Mouse (Mus musculus) brain, embryonic 14.5 days (tissue): ENCODE data around the gene Abtb1. TPM values are rescaled to one million over a fixed set of nuclear protein-coding genes. Genes with fewer than 3 reads are reported as not detected.

Experiments used
- DNase-seq: peaks from one replicate; pipeline ENCODE4 v3.0.0-alpha.2; 2011; ENCODE audit warnings: low read depth
- CTCF ChIP-seq: fragments of 200-500 bp; IDR thresholded peaks from 2 replicates; pipeline ENCODE4 v1.5.1; 2012; ENCODE audit warnings: inconsistent platforms, mild to moderate bottlenecking, moderate library complexity, borderline replicate concordance; ENCODE audit not compliant: insufficient read depth, insufficient read length; ENCODE audit errors: extremely low read depth
- POLR2A ChIP-seq: fragments of 200-500 bp; IDR thresholded peaks from 2 replicates; pipeline ENCODE4 v1.6.1; 2012; ENCODE audit warnings: mild to moderate bottlenecking, inconsistent platforms, borderline replicate concordance; ENCODE audit not compliant: poor library complexity, insufficient read depth, insufficient read length, severe bottlenecking; ENCODE audit errors: extremely low read depth
- polyA plus RNA-seq: library from polyadenylated mRNA; depleted of rRNA; stranded (reverse); fragments of >200 nt; gene quantifications from 2 replicates; pipeline ENCODE4 v1.2.3, GENCODE M21; 2012

The Abtb1 gene
- polyA plus RNA-seq, 1 experiment = 61.7 TPM

GRCm38 (mm10) chr6:88837999-88838398 lies 3.8 kb downstream of the Abtb1 start:
- TF ChIP-seq CTCF = no peak
- no peak for TF ChIP-seq POLR2A
- no peak for DNase-seq

- no peak for TF ChIP-seq POLR2A
- no peak for TF ChIP-seq CTCF
- DNase-seq = no peak
Observed at GRCm38 (mm10) chr6:88836178-88836819, 5.5 kb downstream of the Abtb1 start.

- TF ChIP-seq CTCF (no peak), POLR2A (no peak)
- no peak for DNase-seq
Observed at GRCm38 (mm10) chr6:88835047-88835446, 6.7 kb downstream of the Abtb1 start.

GRCm38 (mm10) chr6:88833340-88834140 lies 8.2 kb downstream of the Abtb1 start:
- TF ChIP-seq POLR2A (no peak), CTCF (no peak)
- no peak for DNase-seq

- DNase-seq = no peak
- TF ChIP-seq POLR2A = no peak
Observed at GRCm38 (mm10) chr6:88832663-88833062, 9.1 kb downstream of the Abtb1 start.

GRCm38 (mm10) chr6:88831456-88831855 lies 10.3 kb downstream of the Abtb1 start:
- TF ChIP-seq POLR2A = no peak
- peak; percentile 93 for TF ChIP-seq CTCF
- peak; percentile 97 for DNase-seq

GRCm38 (mm10) chr6:88830112-88830702 lies 11.6 kb downstream of the Abtb1 start:
- TF ChIP-seq CTCF (no peak), POLR2A (no peak)
- no peak for DNase-seq

GRCm38 (mm10) chr6:88829579-88829978 lies 12.2 kb downstream of the Abtb1 start:
- no peak for TF ChIP-seq POLR2A
- no peak for TF ChIP-seq CTCF
- DNase-seq = no peak

GRCm38 (mm10) chr6:88828206-88829009 lies 13.4 kb downstream of the Abtb1 start:
- TF ChIP-seq CTCF (no peak), POLR2A (no peak)
- no peak for DNase-seq

GRCm38 (mm10) chr6:88827395-88828205 lies 14.2 kb downstream of the Abtb1 start:
- peak; percentile 44 for DNase-seq
- TF ChIP-seq POLR2A (no peak), CTCF (no peak)
